Mouse (Mus musculus) myocyte (in vitro differentiated cells): ENCODE results near the gene Ap5z1. TPM values are rescaled to one million over a fixed set of nuclear protein-coding genes. Genes with fewer than 3 reads are reported as not detected.

ENCODE experiments used
- H3K27me3 ChIP-seq: one replicate; pipeline ENCODE4 v1.6.1; 2011; ENCODE audit not compliant: control insufficient read depth, insufficient read depth, insufficient read length
- H3K36me3 ChIP-seq: one replicate; pipeline ENCODE4 v1.6.1; 2011; ENCODE audit not compliant: control insufficient read depth, insufficient read depth
- H3K4me2 ChIP-seq: one replicate; pipeline ENCODE4 v1.6.1; 2011; ENCODE audit warnings: low read depth, control low read depth
- H3K4me3 ChIP-seq: one replicate; pipeline ENCODE4 v1.5.1; 2011; ENCODE audit warnings: mild to moderate bottlenecking, control low read depth, moderate library complexity
- H3K79me2 ChIP-seq: one replicate; pipeline ENCODE4 v1.6.1; 2011; ENCODE audit not compliant: control insufficient read depth, insufficient read depth
- H3ac ChIP-seq: one replicate; pipeline ENCODE4 v1.6.1; 2011; ENCODE audit not compliant: control insufficient read depth, insufficient read length
- CEBPB ChIP-seq: IDR thresholded peaks from 2 replicates; pipeline ENCODE4 v1.6.1; 2011; ENCODE audit warnings: mild to moderate bottlenecking, moderate library complexity; ENCODE audit not compliant: poor library complexity, insufficient read depth, severe bottlenecking
- E2F4 ChIP-seq: IDR thresholded peaks from one replicate; pipeline ENCODE4 v1.6.1; 2011; ENCODE audit warnings: mild to moderate bottlenecking, control low read depth, moderate library complexity; ENCODE audit not compliant: insufficient read depth
- MAX ChIP-seq: IDR thresholded peaks from one replicate; pipeline ENCODE4 v1.6.1; 2011; ENCODE audit warnings: low read depth, mild to moderate bottlenecking, control low read depth
- MYOD1 ChIP-seq, 3 experiments: IDR thresholded peaks; one replicate each; pipeline ENCODE4 v1.6.1; 2011; ENCODE audit warnings: control low read depth in 2 of 3, low read depth in 2 of 3, mild to moderate bottlenecking in 2 of 3, moderate library complexity in 1 of 3; ENCODE audit not compliant: insufficient read length in 2 of 3, control insufficient read depth in 1 of 3
- MYOG ChIP-seq, 3 experiments: IDR thresholded peaks; one replicate each; pipeline ENCODE4 v1.6.1; 2011; ENCODE audit warnings: control low read depth in 2 of 3, low read depth in 2 of 3, mild to moderate bottlenecking in 2 of 3; ENCODE audit not compliant: insufficient read length in 2 of 3, control insufficient read depth in 1 of 3, insufficient read depth in 1 of 3
- POLR2A ChIP-seq: IDR thresholded peaks from one replicate; pipeline ENCODE4 v1.6.1; 2011; ENCODE audit warnings: low read depth, mild to moderate bottlenecking, control low read depth, moderate library complexity; ENCODE audit not compliant: insufficient read length
- POLR2AphosphoS2 ChIP-seq: IDR thresholded peaks from one replicate; pipeline ENCODE4 v1.6.1; 2011; ENCODE audit warnings: low read depth, control low read depth; ENCODE audit not compliant: insufficient read length
- REST ChIP-seq: IDR thresholded peaks from one replicate; pipeline ENCODE4 v1.6.1; 2011; ENCODE audit warnings: mild to moderate bottlenecking, control low read depth, moderate library complexity; ENCODE audit not compliant: insufficient read depth, insufficient read length
- SRF ChIP-seq: IDR thresholded peaks from one replicate; pipeline ENCODE4 v1.6.1; 2011; ENCODE audit warnings: low read depth; ENCODE audit not compliant: control insufficient read depth, insufficient read length
- TCF12 ChIP-seq: IDR thresholded peaks from one replicate; pipeline ENCODE4 v1.6.1; 2011; ENCODE audit warnings: mild to moderate bottlenecking, control low read depth; ENCODE audit not compliant: poor library complexity, insufficient read depth, severe bottlenecking
- TCF3 ChIP-seq: IDR thresholded peaks from one replicate; pipeline ENCODE4 v1.6.1; 2011; ENCODE audit warnings: low read depth, control low read depth; ENCODE audit not compliant: insufficient read length
- USF1 ChIP-seq: IDR thresholded peaks from one replicate; pipeline ENCODE4 v1.6.1; 2011; ENCODE audit warnings: low read depth, mild to moderate bottlenecking, control low read depth, moderate library complexity
- polyA plus RNA-seq: library from polyadenylated mRNA; unstranded; fragments of >200 nt; fragmentation: generic; extraction: Trizol; gene quantifications from one replicate; pipeline ENCODE4 v1.2.1, GENCODE M21; 2012; ENCODE audit warnings: missing spikeins

The Ap5z1 gene
- polyA plus RNA-seq, 1 experiment, result 9.8 TPM

DNA sequence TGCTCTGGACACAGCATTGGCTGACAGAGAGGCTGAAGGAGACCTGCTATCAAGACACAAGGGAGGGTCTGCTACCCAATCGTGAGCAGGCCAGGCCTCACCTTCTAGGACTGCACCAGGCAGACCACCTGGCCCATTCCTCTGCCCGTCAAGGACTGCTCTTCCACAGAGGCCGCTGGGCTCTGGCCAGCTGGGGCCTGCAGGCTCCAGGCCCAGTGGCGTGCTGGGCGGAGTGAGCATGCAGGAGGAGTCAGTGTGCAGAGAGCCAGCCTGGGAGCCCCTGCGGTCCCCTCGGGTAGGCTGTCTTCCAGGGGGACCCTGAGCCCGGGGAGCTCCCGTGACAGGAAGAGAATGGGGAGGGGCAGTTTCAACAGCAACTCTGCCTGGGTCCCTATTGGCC is 22.9 kb downstream of the Ap5z1 start:
- Histone ChIP-seq H3K27me3 (no peaks in the 10 kb centered on the region), H3K79me2 (no peaks in the 10 kb centered on the region), H3K4me2 (no peak overlapping the region), H3K4me3 (no peak overlapping the region), H3K36me3 (no peaks in the 10 kb centered on the region), H3ac (no peak overlapping the region)
- TF ChIP-seq E2F4, result no peak
- no peak for TF ChIP-seq CEBPB
- no peak for TF ChIP-seq SRF
- TF ChIP-seq TCF12, result no peak
- TF ChIP-seq TCF3, result no peak
- TF ChIP-seq MAX, result no peak
- no peak for TF ChIP-seq REST
- TF ChIP-seq POLR2AphosphoS2, result no peak
- TF ChIP-seq MYOD1 (IDR thresholded peaks at IDR 0.05; ENCODE audit: control insufficient read depth in 1 of 3, insufficient read length in 2 of 3, low read depth in 2 of 3), result no peak

DNA sequence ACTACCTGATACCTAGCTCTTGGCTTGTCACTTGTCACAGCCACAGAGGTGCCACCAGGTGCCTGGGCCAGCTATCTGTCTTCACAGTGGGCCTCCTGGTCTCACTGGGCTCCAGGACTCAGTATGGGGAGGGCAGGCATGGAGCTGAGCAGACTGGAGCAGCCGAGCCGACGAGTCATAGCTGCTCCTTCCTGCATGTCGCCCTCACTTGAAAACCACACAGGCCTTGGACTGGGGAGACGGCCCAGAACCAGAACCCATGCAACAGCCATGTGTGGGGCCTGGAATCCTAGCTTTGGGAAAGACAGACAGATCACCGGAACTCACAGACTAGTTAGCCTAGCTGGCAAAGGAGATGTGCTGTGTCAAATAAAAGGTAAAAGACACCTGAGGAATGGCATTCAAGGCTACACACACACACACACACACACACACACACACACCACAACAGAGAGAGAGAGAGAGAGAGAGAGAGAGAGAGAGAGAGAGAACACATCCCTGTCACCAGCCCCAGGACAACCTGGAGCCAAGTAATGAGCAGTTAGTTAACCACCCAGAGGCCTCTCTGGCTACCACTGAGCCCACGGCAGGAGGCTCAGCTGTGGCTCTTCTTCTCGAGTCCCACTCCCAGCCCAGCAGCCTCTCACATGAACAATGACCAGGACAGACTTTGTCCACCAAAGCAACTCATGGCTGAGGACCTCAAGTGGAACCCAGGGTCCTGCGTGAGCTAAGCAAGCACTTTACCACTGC is 26.4 kb downstream of the Ap5z1 start:
- no peaks in the 10 kb centered on the region for H3K27me3 ChIP-seq
- H3K4me2 ChIP-seq, result no peak overlapping the region
- no peak overlapping the region for H3ac ChIP-seq
- no peak overlapping the region for H3K4me3 ChIP-seq
- no peak for TF ChIP-seq REST
- TF ChIP-seq POLR2A, result no peak
- no peak for TF ChIP-seq MYOD1 (IDR thresholded peaks at IDR 0.05; ENCODE audit: control insufficient read depth in 1 of 3, insufficient read length in 2 of 3, low read depth in 2 of 3)
- TF ChIP-seq CEBPB, result no peak
- TF ChIP-seq E2F4, result no peak
- TF ChIP-seq MYOG (IDR thresholded peaks at IDR 0.05; ENCODE audit: control insufficient read depth in 1 of 3, insufficient read depth in 1 of 3, insufficient read length in 2 of 3, low read depth in 2 of 3), result no peak
- no peak for TF ChIP-seq SRF
- TF ChIP-seq TCF12, result no peak
- no peak for TF ChIP-seq MAX
- TF ChIP-seq TCF3, result no peak
- no peak for TF ChIP-seq POLR2AphosphoS2
- no peak for TF ChIP-seq USF1
- no peaks in the 10 kb centered on the region for H3K36me3 ChIP-seq
- H3K79me2 ChIP-seq, result no peaks in the 10 kb centered on the region

DNA sequence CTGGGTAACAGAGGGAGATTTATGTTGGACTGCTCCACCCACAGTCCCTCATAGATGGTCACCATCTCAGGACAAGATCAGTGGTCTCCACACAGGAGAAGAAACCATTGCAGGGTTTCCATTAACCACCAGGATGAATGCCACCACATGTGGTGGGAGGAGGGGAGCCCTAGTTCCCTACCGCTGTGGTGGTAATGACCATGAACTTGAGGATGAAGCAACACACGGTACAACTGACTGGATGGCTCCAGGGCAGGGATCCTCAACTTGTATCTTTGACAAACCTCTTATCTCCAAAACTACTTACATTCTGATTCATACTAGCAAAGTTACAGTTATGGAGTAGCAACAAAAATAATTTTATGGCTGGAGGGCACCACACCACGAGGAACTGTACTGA is 29.6 kb downstream of the Ap5z1 start:
- Histone ChIP-seq H3K4me2 (no peak overlapping the region), H3K4me3 (no peak overlapping the region), H3K36me3 (no peaks in the 10 kb centered on the region), H3ac (no peak overlapping the region), H3K79me2 (no peaks in the 10 kb centered on the region), H3K27me3 (no peaks in the 10 kb centered on the region)
- TF ChIP-seq SRF (no peak), TCF12 (no peak), POLR2A (no peak), MYOG (IDR thresholded peaks at IDR 0.05; ENCODE audit: control insufficient read depth in 1 of 3, insufficient read depth in 1 of 3, insufficient read length in 2 of 3, low read depth in 2 of 3) (no peak), POLR2AphosphoS2 (no peak), MYOD1 (IDR thresholded peaks at IDR 0.05; ENCODE audit: control insufficient read depth in 1 of 3, insufficient read length in 2 of 3, low read depth in 2 of 3) (no peak), REST (no peak), E2F4 (no peak), MAX (no peak), CEBPB (no peak), TCF3 (no peak), USF1 (no peak)

DNA sequence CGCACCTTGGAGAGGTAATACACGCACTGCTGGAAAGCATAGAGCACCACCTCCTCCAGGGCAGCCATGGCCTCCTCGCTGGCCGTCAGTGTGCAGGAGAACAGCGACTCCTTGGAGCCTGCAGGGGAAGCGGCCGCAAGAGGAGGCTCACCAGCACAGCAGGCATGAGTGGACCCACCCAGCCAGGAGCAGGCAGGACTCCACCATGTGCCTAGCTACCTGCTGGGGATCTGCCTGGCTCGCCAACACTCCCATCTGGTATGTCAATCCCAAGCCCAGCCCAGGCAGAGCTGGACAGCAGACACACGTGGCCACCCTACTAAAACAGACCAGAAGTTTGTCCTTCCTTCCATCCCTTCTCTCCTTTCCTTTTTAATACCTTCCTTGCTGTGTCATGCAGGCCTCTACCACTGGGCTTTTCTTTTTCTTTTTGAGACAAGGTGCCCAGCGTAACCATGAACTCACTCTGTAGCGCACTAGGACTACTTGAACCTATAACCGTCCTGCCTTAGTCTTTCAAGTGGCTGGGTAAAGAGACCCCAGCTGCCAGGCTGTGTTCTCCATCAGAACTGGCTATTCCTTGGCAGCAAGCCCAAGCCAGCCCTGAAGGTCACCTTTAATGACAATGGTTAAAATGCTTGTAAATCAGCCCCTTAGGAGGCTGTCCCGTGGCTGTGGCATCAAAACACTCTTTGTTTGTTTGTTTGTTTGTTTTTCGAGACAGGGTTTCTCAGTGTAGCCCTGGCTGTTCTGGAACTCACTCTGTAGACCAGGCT is 31.8 kb downstream of the Ap5z1 start:
- no peak overlapping the region for H3K4me2 ChIP-seq
- TF ChIP-seq POLR2AphosphoS2 (no peak), USF1 (no peak), MYOG (IDR thresholded peaks at IDR 0.05; ENCODE audit: control insufficient read depth in 1 of 3, insufficient read depth in 1 of 3, insufficient read length in 2 of 3, low read depth in 2 of 3) (no peak), MYOD1 (IDR thresholded peaks at IDR 0.05; ENCODE audit: control insufficient read depth in 1 of 3, insufficient read length in 2 of 3, low read depth in 2 of 3) (no peak), MAX (no peak), SRF (no peak), E2F4 (no peak), REST (no peak), TCF12 (no peak), TCF3 (no peak), CEBPB (no peak), POLR2A (no peak)

More for the DNA sequence above, 31.8 kb downstream of the Ap5z1 start:
- H3K4me3 ChIP-seq, result no peak overlapping the region
- no peaks in the 10 kb centered on the region for H3K36me3 ChIP-seq
- no peaks in the 10 kb centered on the region for H3K27me3 ChIP-seq
- no peak overlapping the region for H3ac ChIP-seq
- H3K79me2 ChIP-seq, result no peaks in the 10 kb centered on the region
